Mouse (Mus musculus) thymus, postnatal 14 days (tissue): ENCODE results near the gene Anks1b.
A peak's percentile ranks its signal among the peaks of the same experiment; 100 is the strongest.

Source experiments
- DNase-seq: peaks from one replicate; pipeline ENCODE4 v3.0.0; 2021

Gene Anks1b

DNA sequence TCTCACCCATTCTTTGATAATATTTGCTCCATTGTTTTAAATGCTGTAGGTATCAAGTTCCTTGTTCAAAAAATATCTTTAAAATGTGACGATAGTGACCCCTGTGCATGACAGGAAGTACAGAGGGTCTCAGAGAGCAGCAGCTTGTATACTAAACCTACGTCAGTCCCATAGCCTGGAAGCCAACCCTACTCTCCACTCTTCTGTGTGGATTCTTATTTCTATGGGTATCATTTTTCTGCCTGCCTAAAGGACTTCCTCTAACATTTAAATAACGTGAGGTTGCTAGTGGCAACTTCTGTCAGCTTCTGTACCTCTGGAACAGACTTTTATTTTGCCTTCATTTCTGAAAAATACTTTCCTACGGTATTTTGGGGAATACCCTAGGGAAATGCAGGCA, 812.1 kb downstream of the Anks1b start:
- DNase-seq = no peak

DNA sequence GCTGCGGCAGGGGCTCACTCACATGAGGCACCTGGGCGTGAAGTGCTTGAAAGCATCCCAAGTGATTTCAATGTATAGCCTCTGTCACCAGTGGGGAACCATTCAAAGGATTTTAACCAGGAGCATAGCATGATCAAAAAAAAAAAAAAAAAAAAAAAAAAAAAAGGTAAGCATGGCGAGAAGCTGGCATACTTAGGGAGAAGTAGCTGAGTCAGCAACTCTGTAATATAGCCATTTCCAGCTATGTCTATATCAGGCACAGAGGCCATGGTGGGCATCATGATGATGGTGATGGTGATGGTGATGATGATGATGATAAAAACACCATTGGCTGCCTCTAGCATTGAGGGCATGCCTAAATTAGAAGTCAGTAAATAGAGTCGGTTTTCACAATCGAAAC, 814.8 kb downstream of the Anks1b start:
- no peak for DNase-seq

DNA sequence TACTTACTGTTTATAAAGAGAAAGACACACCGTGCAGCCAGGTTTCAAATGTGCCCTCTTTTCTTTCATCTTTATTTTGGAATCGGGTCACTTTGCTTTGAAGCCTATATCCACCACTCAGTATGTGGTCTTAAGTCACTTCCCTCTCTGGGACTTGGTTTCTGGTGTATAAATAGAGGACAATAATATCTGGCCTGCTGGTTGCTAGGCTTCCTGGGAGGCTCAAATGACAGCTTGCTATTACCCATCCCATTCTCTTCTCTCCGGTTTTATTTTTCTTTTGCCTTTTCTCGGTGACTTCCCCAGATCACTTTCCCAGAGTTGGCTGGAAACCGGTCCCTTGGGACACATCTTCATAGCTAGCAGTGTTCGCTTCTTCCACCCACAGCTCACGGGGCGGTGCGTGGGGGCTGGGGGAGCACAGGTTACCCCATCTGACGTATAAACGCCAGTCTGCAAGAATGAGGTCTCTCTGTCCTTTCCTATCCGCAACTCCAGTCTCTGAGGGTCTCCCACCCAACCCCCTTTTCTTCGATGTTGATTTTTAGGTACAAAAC, 815.5 kb downstream of the Anks1b start:
- DNase-seq = no peak

DNA sequence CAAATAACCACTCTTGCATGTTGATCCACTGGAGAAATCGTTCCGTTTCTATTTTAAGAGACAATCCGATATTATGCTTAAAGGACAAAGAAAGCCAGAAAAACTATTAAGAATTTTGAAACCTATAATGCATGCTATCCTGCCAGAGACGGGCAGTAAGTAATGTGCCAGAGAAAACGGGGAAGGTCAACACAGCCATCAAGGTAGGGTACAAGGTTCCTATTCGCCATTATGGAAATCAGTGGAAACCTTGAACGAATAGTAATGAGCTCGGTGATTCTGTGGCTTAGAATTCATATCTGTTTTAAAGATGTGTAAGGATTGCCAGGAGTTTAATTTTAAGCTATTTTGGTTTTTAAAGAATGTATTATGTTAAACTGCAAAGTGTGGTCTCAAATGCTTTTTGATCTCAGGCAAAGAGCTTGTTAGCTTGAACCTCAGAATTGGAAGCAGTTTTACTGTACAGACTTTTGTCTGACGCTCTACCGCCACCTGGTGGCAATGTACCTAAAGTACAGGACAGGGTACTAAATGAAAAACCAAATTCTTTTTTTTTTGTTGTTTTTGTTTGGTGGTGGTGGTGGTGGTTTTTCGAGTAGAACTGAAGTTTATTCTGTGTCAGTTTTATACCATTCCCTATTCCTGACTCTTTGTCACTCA, 816.7 kb downstream of the Anks1b start:
- DNase-seq = peak; percentile 61

DNA sequence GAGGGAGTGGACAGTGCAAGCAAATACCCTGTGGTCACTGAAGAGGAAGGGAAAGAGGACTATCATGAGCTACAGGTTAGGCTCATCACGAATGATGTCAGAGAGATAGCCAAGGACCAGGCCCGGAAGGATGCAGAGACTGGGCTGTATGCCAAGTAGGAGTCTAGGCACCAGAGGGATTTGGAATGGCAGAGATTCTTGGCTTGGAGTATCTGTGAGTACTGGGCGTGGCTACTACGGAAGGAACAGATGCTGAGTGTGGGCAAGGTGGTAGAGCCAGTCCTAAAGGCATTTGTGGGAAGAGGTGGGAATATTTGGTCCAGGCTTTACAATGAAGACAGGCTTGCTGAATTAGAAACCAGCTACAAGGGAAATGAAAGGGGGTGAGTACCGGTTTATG, 823.4 kb downstream of the Anks1b start:
- DNase-seq = no peak

DNA sequence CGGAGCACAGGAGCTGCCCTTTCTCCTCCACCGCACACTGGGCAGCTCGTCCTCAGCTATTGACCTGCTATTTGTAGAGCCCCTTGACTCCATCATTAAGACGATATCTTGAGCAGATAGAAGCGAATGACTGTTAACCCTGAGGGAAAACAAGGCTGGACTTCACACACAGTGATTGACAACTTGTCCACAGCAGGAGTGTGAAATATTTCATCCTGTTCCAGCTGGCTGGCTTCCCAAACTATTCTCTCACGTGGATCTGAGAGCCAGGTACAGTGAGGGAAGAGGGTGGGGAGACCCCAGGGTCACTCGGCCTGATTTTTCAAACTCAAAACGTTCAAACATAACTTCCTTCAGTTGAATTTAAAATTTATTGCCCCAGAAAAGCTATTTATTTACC, 824.1 kb downstream of the Anks1b start:
- DNase-seq = no peak

DNA sequence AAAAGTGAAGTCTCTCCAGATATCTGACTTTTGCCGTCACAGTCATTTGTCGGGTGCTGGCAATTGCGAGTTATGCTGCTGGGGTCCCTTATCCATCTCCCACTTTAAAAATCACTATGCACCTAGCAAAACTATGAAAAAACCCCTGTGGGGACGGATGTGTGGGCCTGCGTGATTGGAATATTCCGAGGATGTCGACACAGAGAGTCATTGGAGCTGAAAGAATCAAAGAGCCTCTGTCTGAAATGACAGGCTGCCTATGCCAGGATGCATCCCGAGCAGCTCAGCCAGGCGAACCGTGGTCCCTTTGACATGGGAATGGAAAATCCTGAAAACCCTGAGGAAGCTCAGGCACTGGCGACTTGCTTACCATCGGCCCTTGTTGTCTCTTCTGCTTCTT, 825.9 kb downstream of the Anks1b start:
- no peak for DNase-seq

DNA sequence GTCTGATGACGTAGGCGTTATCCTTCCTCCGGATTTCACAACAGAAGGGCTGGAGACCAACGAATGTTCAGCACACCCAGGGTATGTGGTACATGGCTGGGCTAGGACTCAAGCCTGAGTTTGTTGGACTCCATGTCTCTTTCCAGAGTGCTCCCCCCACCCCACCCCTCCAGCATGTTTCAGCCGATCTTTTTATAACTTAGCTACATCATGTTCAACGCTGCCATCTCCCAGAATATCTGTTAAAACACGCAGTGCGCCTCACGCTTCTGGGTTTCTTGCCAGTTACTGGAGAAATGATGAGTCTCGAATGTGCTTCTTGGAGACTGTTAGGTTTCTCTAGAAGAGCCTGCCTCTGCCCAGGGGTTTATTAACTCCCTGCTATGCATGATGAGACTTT, 831.3 kb downstream of the Anks1b start:
- DNase-seq = no peak

DNA sequence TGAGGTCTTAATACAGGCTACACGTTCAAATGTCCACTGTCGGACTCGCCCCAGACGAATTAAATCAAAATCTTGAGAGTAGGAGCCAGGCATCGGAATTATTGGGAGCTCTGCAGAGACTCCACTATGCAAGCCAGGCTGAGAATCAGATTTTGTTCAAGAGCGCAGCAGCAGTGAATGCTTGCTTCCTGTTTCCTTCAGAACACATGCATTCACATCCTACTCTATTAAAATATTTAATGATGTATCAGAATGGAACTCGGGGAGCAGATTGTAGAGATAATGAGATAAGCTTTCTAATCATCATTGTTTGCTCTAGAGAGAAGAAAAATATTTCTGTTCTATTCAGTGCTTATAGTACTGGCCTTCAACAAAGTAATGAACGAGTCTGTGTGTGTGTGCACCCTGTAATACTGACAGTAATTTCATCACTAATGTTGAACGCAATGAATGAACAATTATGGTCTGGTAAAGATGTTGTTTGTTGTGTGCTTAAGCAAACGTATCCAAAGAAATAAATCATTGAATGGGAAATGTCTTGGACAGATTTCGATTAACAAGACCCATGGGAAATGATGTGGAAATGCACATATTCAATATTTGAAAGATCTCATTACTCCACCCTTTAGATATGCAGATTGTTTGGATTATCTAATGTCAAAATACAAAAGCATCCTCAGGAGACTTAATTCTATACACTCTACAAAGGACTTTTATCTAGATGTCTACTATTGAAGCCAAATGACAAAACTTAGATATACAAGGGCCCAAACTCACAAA, 835.7 kb downstream of the Anks1b start:
- DNase-seq = no peak

DNA sequence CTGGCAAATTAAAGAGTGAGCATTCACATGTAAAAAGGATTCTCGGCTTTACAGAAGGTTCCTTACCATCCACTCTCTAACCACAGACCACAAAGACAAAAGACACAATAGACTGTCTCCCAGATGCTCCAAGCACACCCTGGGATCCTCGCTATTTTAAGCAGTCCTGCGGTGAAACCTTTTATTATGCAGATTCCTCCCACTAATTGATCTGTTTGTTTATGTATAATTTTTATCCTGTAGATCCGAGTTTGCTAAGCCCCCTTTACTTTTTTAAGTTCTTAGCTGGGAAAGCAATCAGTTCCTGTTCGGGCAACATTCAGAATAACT, 836.3 kb downstream of the Anks1b start:
- no peak for DNase-seq

DNA sequence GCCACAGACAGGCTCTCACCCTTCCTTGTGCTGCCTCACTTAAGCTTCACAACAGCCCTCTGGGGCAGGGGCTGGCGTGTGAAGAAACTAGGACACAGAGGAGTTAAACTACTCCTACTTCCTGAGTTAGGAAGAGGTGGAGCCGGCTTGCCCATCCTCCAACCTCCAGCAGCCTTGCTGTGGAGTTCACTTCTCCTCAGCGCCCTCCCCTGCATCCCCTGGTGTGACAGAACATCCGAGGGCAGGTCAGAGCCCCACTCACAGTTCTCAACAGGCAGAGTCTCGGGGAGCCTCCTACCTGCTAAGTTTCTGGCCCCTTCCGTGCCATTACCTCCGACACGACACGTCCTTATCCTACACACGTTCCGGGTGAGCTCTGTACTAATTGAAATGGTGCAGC, 844.7 kb downstream of the Anks1b start:
- DNase-seq = peak; percentile 7

DNA sequence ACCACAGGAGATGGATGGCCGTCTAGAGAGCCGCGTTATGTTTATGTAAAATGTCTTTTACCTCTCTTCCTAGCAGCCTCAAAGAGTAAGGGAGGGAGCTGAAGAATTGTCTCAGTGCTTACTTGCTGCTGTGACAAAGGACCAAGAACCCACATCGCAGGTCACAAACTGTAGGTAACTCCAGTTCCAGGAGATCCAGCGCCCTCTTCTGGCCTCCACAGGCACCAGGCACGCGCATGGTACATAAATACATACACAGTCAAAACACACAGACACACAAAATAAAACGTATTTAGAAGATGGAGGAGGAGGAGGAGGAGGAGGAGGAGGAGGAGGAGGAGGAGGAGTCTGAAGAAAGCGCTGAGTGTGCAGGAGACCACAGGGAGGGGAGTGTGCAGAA, 845.4 kb downstream of the Anks1b start:
- no peak for DNase-seq

DNA sequence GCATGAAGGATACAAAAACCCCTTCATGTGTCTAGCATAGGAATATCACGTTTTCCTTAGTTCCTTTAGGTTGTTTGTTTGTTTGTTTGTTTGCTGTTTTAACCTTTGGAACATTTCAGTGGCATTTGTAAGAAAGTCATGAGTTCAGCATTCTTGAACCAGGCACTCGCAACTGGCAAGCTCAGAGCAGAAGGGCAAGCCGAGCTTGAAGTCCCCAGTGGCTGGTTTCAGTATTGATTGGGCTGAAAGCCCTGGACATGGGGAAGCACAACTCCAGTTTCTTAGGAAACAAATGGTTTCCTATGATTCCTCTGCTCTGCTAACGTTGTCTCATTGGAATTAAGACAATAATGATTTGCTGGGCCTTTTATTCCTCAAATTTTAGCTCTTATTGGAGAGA, 846.7 kb downstream of the Anks1b start:
- DNase-seq = no peak

DNA sequence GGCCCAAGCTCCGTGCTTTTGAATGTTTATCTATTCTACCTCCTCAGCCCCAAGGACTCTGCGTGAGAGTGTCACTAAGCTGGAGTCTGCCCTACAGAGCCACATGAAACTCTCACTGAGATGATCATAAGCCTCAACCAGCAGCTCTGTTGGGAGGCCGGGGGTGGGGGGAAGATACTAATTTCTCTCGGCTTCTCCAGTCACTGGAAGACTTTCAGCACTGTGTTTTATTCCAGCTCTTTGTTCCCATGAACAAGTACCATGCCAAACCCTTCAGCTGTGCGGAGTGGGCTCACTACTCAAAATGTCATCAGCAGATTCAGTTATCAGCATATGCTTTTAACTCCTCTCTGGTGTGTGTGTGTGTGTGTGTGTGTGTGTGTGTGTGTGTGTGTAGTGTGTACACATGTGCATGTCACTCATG, 849.8 kb downstream of the Anks1b start:
- no peak for DNase-seq

DNA sequence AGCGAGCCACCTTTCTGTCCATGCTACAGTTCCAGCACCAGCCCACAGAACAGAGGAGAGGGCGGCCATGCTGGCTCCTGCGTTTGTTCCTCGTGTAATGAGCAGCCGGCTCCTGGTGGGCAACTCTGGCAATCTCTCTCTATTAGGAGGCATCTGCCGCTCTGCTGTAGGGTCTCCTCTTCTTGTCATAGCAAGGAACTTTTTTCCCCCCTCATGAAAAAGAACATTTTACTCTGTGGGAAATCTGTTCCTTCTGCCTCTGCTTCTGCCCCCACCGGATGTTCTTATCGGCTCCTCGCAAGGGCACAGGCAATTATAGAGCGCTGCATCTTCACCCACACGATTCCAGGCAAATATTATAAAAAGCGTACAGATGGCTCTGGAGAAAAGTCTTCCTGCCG, 850.6 kb downstream of the Anks1b start:
- DNase-seq = no peak

DNA sequence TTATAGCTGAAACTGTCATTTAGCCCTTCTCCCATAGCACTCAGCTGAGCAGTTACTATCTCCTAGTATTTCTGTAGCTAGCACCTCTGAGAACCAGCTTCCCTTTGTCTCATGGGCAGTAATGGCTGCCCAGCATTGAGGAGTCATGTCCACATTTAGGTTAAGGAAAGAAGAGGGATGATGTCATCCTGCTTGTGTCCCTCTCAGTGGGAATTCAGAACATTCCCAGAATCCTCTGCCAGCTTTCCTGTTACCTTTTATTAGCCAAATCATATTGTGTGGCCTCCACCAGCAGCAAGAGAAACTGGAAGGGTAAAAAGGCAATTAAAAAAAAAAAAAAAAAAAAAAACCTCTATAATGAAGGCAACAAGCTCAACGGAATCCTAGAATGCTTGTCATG, 851.6 kb downstream of the Anks1b start:
- no peak for DNase-seq

DNA sequence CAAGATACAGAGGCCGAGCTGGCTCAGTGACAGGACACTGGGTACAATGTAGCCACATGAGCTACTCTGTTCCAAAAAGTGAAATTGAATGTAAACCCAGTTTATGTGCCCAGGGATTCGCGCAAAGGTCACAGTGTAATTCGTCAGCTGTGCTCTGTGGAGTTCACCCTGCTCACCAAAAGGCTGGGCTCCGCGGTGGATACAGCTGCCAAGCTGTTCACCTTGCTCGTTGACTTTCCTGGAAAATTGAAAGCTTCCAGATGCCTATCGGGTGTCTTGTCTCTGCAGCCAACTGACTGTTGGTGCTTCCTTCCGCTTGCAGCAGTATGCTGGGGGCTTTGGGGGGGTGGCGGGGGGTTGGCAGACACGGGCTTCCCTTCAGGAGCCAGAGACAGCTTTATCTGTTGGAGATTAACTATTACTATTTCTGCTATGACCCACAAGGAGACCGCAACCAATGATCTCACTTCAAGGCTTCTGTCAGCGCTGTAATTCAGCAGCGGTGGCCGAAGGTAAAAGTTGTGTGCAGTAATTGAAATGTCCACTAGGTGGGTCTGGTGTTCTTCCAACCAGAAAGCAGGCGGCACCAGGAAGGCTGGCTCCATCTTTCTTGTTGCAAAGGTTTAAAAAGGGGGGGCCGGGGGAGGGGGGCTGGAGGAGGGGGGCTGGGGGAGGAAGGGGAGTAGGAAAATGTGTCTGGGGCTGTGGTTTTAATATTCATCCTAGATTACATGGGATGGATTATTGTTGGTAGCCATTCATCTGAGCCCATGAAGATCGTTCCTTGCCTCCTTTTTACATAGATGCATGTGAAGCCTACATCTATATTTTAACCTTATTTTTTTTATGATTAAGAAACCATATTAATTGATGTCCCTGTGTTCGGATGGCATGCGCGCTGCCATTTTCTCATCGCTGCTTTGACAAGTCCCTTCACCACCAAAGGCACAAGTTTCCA, 855.4 kb downstream of the Anks1b start:
- DNase-seq = peak; percentile 62

DNA sequence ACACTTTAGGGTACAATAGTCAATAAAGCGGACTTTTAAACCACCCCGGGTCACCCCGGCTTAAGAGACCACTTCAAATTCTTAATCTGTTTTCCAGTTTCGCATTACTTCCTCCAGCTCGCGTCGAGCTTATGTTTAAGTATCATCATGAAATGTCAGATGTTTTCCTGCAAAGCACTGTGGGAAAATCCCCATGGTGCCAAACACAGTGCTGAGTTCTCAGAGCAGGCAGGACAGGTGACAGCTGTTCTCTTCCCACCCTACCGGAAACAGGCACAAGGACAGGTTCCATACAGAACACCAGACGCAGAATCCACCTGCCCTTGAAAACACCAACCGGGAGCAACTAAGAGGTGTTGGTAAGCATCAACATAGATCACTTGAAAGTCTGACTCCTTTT, 856.2 kb downstream of the Anks1b start:
- DNase-seq = no peak

DNA sequence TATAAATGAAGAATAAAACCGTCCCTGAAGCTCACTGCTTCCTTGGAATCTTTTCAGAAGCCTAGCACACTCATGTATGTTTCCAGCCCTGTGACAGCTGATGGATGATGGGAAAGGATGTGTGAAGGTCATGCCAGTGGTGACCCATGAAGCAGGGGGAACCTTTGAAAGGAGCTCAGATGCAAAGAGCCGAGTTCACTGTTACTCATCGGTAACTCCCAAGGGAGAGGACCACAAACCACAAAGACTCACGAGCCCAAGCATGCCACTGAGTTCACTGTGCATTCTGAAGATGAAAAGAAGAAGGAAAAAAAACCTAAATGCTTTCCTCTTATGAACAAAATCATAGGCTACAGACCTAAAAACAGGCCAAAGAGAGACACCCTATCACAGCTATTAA, 859.5 kb downstream of the Anks1b start:
- DNase-seq = no peak

DNA sequence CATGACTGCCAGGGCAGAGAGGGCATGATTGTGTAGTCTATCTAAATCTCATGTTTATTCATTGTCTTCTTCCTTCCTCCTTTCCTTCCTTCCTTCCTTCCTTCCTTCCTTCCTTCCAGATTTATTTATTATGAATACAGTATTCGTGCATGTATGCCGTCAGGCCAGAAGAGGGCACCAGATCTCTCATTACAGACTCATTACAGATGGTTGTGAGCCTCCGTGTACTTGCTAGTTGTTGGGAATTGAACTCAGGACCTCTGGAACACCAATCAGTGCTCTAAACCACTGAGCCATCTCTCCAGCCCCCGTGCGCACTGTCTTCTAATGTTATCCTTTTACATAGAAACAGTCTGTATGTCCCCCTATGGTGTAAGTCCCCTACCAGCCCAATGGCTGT, 860.3 kb downstream of the Anks1b start:
- DNase-seq = no peak

DNA sequence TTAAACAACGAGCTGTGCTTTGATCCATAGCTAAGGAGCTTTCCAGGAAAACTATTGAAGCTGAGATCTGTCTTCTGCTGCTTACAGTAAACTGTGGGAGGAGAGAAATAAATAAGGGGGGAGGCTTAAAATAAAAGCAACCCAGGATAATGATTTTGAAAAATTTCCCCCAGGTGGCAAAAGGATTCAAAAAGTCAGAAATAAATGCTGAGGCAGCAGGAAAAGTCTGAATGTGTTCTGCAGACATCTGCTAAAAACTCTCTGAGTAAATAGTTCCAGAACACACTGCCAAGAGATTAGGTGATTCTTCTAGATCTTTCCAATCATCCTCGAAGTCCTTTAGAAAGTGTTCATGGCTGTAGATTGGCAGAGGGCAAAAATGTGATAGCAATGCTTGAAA, 865.2 kb downstream of the Anks1b start:
- DNase-seq = no peak

DNA sequence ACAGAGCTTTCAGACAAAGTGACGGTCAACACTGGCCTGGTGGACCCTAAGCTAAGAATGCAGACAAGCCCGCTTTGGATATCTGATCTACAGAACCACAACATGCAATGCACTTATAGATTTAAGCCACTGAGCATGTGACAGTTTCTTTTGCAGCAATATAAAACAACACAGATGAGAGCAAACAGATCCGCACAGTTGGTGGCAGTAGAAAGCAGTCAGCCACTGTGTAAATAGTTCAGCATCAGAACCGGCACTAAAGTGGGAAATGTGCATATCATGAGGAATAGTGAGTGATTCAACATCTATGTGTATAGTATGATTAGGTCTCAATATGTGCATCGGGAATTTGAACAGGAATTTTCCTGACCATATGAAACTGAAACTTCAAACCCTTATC, 867.6 kb downstream of the Anks1b start:
- DNase-seq = no peak

DNA sequence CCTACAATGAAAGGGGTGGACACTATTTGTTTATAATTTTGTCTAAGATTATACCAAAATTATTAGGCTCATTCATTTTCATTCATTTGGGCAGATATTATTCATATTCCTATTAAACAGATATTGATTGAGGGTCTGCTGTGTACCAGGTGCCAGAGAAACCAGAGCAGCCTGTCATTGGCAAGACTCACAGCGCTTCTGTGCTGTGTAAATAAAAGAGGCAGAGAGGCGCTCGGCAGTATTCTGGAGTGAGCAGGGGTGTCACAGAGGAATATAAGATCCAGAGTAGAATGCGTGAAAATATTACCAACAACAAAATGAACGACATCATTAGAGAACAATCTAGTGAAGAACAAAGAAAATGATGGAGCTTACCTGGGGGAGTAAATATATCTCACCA, 878.6 kb downstream of the Anks1b start:
- no peak for DNase-seq

DNA sequence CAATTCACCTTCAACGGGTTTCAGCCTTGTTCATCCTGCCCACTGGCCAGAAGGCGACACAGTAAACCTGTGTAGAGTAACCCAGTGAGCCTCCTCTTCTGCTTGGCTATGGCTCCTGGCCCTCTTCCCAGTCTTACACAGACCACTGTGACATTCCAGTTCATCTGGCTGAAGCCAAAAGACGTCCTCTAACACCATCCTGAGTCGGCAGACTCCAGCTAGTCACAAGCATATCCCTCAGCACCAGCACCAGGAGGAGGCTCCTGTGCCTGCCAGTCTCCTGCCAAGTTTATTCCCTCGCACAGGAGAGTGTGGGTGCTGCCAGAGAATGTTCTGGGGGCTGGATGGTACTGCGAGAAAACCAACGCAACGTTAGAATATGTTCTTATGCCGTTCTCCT, 879.8 kb downstream of the Anks1b start:
- no peak for DNase-seq
